Mouse (Mus musculus) kidney, postnatal 0 days (tissue): ENCODE results near the gene Nr1i3. TPM values are rescaled to one million over a fixed set of nuclear protein-coding genes. Genes with fewer than 3 reads are reported as not detected.

ENCODE experiments used
- ATAC-seq: fragments of 200-750 bp; cut with Nextera tagmentation; replicated peaks from 2 replicates; pipeline ENCODE4 v1.8.0; 2017; ENCODE audit warnings: low read depth, moderate number of reproducible peaks, moderate TSS enrichment, moderate library complexity; ENCODE audit not compliant: low FRiP score
- DNase-seq: peaks from one replicate; pipeline ENCODE4 v3.0.0-alpha.2; 2016; ENCODE audit warnings: low spot score
- H3K27ac ChIP-seq: fragments of 300-500 bp; sonication (generic); 2 replicates; pipeline ENCODE4 v1.5.1; 2014; ENCODE audit warnings: mild to moderate bottlenecking
- H3K27me3 ChIP-seq: fragments of 300-500 bp; sonication (generic); 2 replicates; pipeline ENCODE4 v1.6.1; 2014; ENCODE audit warnings: low read length, mixed read lengths; ENCODE audit not compliant: insufficient read depth
- H3K36me3 ChIP-seq: fragments of 300-500 bp; sonication (generic); 2 replicates; pipeline ENCODE4 v1.6.1; 2014; ENCODE audit warnings: low read length, mixed read lengths; ENCODE audit not compliant: insufficient read depth
- H3K4me1 ChIP-seq: fragments of 300-500 bp; sonication (generic); replicated peaks from 2 replicates; pipeline ENCODE4 v1.6.1; 2014; ENCODE audit warnings: antibody characterized with exemption, low read length, mixed read lengths; ENCODE audit not compliant: insufficient read depth
- H3K4me2 ChIP-seq: fragments of 300-500 bp; sonication (generic); 2 replicates; pipeline ENCODE4 v1.6.1; 2014; ENCODE audit warnings: mild to moderate bottlenecking, low read length, moderate library complexity, mixed read lengths
- H3K4me3 ChIP-seq: fragments of 300-500 bp; sonication (generic); replicated peaks from 2 replicates; pipeline ENCODE4 v1.5.1; 2014; ENCODE audit warnings: low read depth, low read length
- H3K9ac ChIP-seq: fragments of 300-500 bp; sonication (generic); 2 replicates; pipeline ENCODE4 v1.6.1; 2014; ENCODE audit warnings: low read depth, low read length
- H3K9me3 ChIP-seq: fragments of 300-500 bp; sonication (generic); replicated peaks from 2 replicates; pipeline ENCODE4 v1.6.1; 2016; ENCODE audit warnings: low read length, inconsistent platforms, mixed read lengths
- CTCF ChIP-seq: IDR thresholded peaks from 2 replicates; pipeline ENCODE4 v1.5.1; 2016; ENCODE audit warnings: antibody characterized with exemption, low read depth, mild to moderate bottlenecking, moderate library complexity
- WGBS: fragments of 180-500 bp; shearing (Covaris S2); extraction: QIAGEN DNeasy Blood & Tissue Kit; methylation state at CpG from one replicate; pipeline ENCODE4 v1.1.7; 2014; 5-methylcytosine and 5-hydroxymethylcytosine counted together
- polyA plus RNA-seq: library from polyadenylated mRNA; unstranded; fragments of >200 nt; fragmentation: Nextera tagmentation; extraction: Ambion mirVana; gene quantifications from 2 replicates; pipeline ENCODE4 v1.2.1, GENCODE M21; 2015

Gene Nr1i3
- polyA plus RNA-seq, 1 experiment from 2014 or later: 1.7 TPM

GRCm38 (mm10) chr1:171187851-171188700, 25.7 kb upstream of the Nr1i3 start:
- no peak overlapping the region for H3K4me2 ChIP-seq
- 62% methylated on average over 13 of the region's 13 CpGs for WGBS
- DNase-seq: no peak

GRCm38 (mm10) chr1:171189046-171189445, 24.7 kb upstream of the Nr1i3 start:
- DNase-seq (peak; percentile 59), ATAC-seq (no peak)
- 0 out of 2 replicates have a peak overlapping the region, but pooled peaks have one; percentile 30 for H3K4me2 ChIP-seq
- H3K9me3 ChIP-seq: no peaks in the 10 kb centered on the region
- 46% methylated on average over 8 of the region's 8 CpGs for WGBS
- H3K9ac ChIP-seq: no peak overlapping the region
- H3K4me3 ChIP-seq: no peak overlapping the region
- H3K4me1 ChIP-seq: peaks cover 16% of the 10 kb centered on the region
- peaks cover 8% of the 10 kb centered on the region; the same call in 1 of the 2 replicates for H3K27me3 ChIP-seq
- H3K27ac ChIP-seq: no peak overlapping the region
- no peaks in the 10 kb centered on the region for H3K36me3 ChIP-seq
- TF ChIP-seq CTCF: no peak

More at GRCm38 (mm10) chr1:171187851-171188700, 25.7 kb upstream of the Nr1i3 start:
- Histone ChIP-seq H3K36me3 (no peaks in the 10 kb centered on the region), H3K27ac (no peak overlapping the region), H3K27me3 (no peaks in the 10 kb centered on the region), H3K4me1 (peaks cover 7% of the 10 kb centered on the region), H3K9me3 (no peaks in the 10 kb centered on the region), H3K4me3 (no peak overlapping the region), H3K9ac (no peak overlapping the region)
- ATAC-seq: no peak
- no peak for TF ChIP-seq CTCF

- TF ChIP-seq CTCF: no peak
- Histone ChIP-seq H3K4me3 (no peak overlapping the region), H3K9ac (no peak overlapping the region), H3K4me1 (peaks cover 16% of the 10 kb centered on the region), H3K27ac (no peak overlapping the region), H3K9me3 (no peaks in the 10 kb centered on the region), H3K4me2 (no peak overlapping the region), H3K36me3 (no peaks in the 10 kb centered on the region), H3K27me3 (peaks cover 13% of the 10 kb centered on the region; the same call in 1 of the 2 replicates)
- WGBS: 51% methylated on average over 14 of the region's 14 CpGs
- ATAC-seq (0 out of 2 replicates have a peak, but pooled peaks have one; percentile 27), DNase-seq (no peak)
These were observed 24.2 kb upstream of the Nr1i3 start for GRCm38 (mm10) chr1:171189476-171190114.

- Histone ChIP-seq H3K36me3 (no peaks in the 10 kb centered on the region), H3K4me2 (no peak overlapping the region), H3K4me3 (no peak overlapping the region), H3K27me3 (peaks cover 21% of the 10 kb centered on the region), H3K9ac (no peak overlapping the region), H3K4me1 (peaks cover 24% of the 10 kb centered on the region), H3K9me3 (no peaks in the 10 kb centered on the region), H3K27ac (no peak overlapping the region)
- DNase-seq (no peak), ATAC-seq (no peak)
- no peak for TF ChIP-seq CTCF
- WGBS: 93% methylated on average over 9 of the region's 9 CpGs
These were observed 22.9 kb upstream of the Nr1i3 start for GRCm38 (mm10) chr1:171190832-171191231.

GRCm38 (mm10) chr1:171192283-171192682, 21.5 kb upstream of the Nr1i3 start:
- Histone ChIP-seq H3K36me3 (no peaks in the 10 kb centered on the region), H3K27me3 (peaks cover 22% of the 10 kb centered on the region)
- TF ChIP-seq CTCF: no peak

GRCm38 (mm10) chr1:171193093-171193840, 20.5 kb upstream of the Nr1i3 start:
- DNase-seq: peak; percentile 52
- Histone ChIP-seq H3K36me3 (no peaks in the 10 kb centered on the region), H3K27me3 (peaks cover 22% of the 10 kb centered on the region), H3K4me2 (peak overlapping the region; percentile 54), H3K9ac (no peak overlapping the region), H3K9me3 (no peaks in the 10 kb centered on the region), H3K4me1 (peaks cover 28% of the 10 kb centered on the region), H3K27ac (no peak overlapping the region; the same call in 1 of the 2 replicates), H3K4me3 (peak overlapping the region; percentile 24)
- TF ChIP-seq CTCF: no peak
- no peak for ATAC-seq
- WGBS: 4% methylated on average over 18 of the region's 18 CpGs

More at GRCm38 (mm10) chr1:171192283-171192682, 21.5 kb upstream of the Nr1i3 start:
- H3K9me3 ChIP-seq: no peaks in the 10 kb centered on the region
- H3K4me3 ChIP-seq: no peak overlapping the region
- no peak overlapping the region for H3K9ac ChIP-seq
- peak overlapping the region; percentile 54; the same call in 1 of the 2 replicates for H3K4me2 ChIP-seq
- ATAC-seq (no peak), DNase-seq (no peak)
- peaks cover 28% of the 10 kb centered on the region for H3K4me1 ChIP-seq
- WGBS: 47% methylated on average over 10 of the region's 10 CpGs
- H3K27ac ChIP-seq: no peak overlapping the region
